Mouse (Mus musculus) neural tube, embryonic 14.5 days (tissue): ENCODE results near the gene Fkbp2. TPM values are rescaled to one million over a fixed set of nuclear protein-coding genes. Genes with fewer than 3 reads are reported as not detected.

Experiments
- ATAC-seq: fragments of 200-750 bp; cut with Nextera tagmentation; 2 replicates; pipeline ENCODE4 v1.8.0; 2017; ENCODE audit warnings: low read depth, mild to moderate bottlenecking, moderate TSS enrichment, moderate library complexity
- H3K27ac ChIP-seq: fragments of 300-500 bp; sonication (generic); 2 replicates; pipeline ENCODE4 v1.5.1; 2014; ENCODE audit warnings: low read depth, mild to moderate bottlenecking, control low read depth, low read length, moderate library complexity, mixed read lengths
- H3K27me3 ChIP-seq: fragments of 300-500 bp; sonication (generic); 2 replicates; pipeline ENCODE4 v1.6.1; 2014; ENCODE audit warnings: low read length; ENCODE audit not compliant: control insufficient read depth, insufficient read depth
- H3K36me3 ChIP-seq: fragments of 300-500 bp; sonication (generic); 2 replicates; pipeline ENCODE4 v1.6.1; 2014; ENCODE audit warnings: low read length, mixed read lengths; ENCODE audit not compliant: control insufficient read depth, insufficient read depth
- H3K4me1 ChIP-seq: fragments of 300-500 bp; sonication (generic); 2 replicates; pipeline ENCODE4 v1.6.1; 2014; ENCODE audit warnings: low read length; ENCODE audit not compliant: control insufficient read depth, insufficient read depth
- H3K4me2 ChIP-seq: fragments of 300-500 bp; sonication (generic); 2 replicates; pipeline ENCODE4 v1.6.1; 2014; ENCODE audit warnings: mild to moderate bottlenecking, low read depth, low read length, control low read depth
- H3K4me3 ChIP-seq: fragments of 300-500 bp; sonication (generic); 2 replicates; pipeline ENCODE4 v1.5.1; 2014; ENCODE audit warnings: low read depth, low read length, control low read depth, mixed read lengths
- H3K9ac ChIP-seq: fragments of 300-500 bp; sonication (generic); replicated peaks from 2 replicates; pipeline ENCODE4 v1.6.1; 2014; ENCODE audit warnings: low read depth, mild to moderate bottlenecking, control low read depth, low read length, mixed read lengths
- H3K9me3 ChIP-seq: fragments of 300-500 bp; sonication (generic); 2 replicates; pipeline ENCODE4 v1.6.1; 2016; ENCODE audit warnings: low read length; ENCODE audit not compliant: control insufficient read depth
- WGBS: fragments of 180-500 bp; shearing (Covaris S2); extraction: QIAGEN DNeasy Blood & Tissue Kit; methylation state at CpG from one replicate; pipeline ENCODE4 v1.1.7; 2014; 5-methylcytosine and 5-hydroxymethylcytosine counted together
- polyA plus RNA-seq: library from polyadenylated mRNA; unstranded; fragments of >200 nt; fragmentation: Nextera tagmentation; extraction: Ambion mirVana; gene quantifications from 2 replicates; pipeline ENCODE4 v1.2.1, GENCODE M21; 2014

Gene Fkbp2
- polyA plus RNA-seq, 1 experiment from 2014 or later: 119 TPM

DNA sequence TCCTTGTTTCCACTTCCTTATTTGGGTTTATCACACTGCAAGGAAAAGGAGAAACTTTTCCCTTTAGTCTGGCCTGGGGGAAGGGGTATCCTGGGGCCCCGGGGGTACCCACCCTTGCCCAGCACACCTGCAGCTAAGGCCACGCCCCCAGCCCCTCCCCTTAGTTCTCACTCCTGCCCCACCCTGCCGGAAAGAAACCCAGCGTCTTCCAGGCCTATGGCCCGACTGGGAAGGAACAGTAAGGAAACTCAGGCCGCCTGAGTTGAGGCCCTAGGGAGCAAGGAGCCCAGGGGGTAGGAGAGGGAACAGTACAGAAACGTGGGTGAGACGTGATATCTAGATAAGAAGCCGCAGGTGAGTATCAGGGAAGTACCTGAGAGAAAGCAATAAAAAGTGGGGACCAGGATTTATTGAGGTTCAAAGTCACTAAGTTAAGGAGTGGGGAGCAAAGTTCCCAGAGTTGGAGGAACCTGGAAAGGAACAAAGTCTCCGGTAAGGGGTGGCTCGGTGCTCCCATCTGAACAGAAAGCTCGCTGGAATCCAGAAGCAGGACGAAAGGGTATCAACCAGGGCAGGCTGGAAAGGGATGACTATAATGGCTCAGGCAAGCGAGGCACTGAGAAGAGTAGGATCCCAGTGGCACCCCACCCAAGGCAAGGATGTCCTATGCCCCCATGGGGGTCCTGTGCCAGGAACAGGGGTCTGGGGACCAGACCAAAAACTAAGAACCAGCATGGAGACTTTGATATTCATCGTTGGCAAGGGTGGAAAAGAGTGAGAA lies 11.6 kb downstream of the Fkbp2 start:
- Histone ChIP-seq H3K36me3 (no peaks in the 10 kb centered on the region), H3K4me1 (peaks cover 6% of the 10 kb centered on the region; the same call in 1 of the 2 replicates), H3K9ac (no peak overlapping the region), H3K27ac (no peak overlapping the region), H3K4me2 (peak overlapping the region; percentile 41), H3K4me3 (peak overlapping the region; percentile 25; the same call in 1 of the 2 replicates), H3K27me3 (no peaks in the 10 kb centered on the region; the same call in 1 of the 2 replicates), H3K9me3 (no peaks in the 10 kb centered on the region)
- no peak for ATAC-seq
- 15% methylated on average over 15 of the region's 15 CpGs for WGBS

DNA sequence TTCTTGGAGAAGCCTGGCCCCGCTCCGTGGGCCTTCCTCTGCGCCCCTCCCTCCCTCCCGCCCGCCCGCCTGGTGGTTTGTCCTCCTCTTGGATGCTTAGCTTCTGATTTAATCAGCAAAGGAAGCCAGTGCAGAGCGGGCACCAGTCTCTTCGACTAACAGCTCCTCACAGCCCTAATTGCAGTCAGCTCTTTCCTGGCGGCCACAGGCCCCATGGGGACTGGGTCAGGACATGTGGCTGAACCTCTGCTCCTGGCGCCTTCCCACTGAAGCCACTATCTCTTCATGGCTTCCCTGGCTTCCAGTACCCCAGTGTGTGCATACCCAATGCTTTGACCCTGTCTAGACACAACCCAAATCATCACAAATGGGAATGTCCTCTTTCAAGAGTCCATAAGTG lies 23.8 kb downstream of the Fkbp2 start:
- Histone ChIP-seq H3K9ac (no peak overlapping the region), H3K4me2 (no peak overlapping the region), H3K27me3 (no peaks in the 10 kb centered on the region), H3K27ac (no peak overlapping the region), H3K4me3 (no peak overlapping the region), H3K9me3 (no peaks in the 10 kb centered on the region), H3K36me3 (peaks cover 8% of the 10 kb centered on the region; the same call in 1 of the 2 replicates), H3K4me1 (peaks cover 3% of the 10 kb centered on the region; the same call in 1 of the 2 replicates)
- ATAC-seq: no peak
- WGBS: 79% methylated on average over 10 of the region's 10 CpGs

DNA sequence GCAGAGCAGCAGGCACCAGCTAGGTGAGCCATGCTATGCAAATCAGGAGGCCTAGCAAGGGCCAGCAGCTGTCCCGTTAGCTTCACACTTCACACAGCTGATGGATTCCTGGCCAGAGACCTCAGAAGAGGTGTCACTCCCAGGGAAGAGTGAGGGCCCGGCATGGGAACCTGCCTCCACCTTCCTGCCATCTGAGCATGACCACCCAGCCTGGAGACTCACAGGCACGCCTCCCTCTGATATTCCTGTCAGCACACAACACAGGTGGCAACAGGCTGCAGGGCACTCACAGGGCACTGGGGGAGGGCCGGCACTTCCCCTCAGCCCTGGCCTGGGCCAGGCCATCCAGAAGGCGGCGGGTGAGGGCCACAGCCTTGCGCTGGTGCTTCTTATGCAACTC lies 24.9 kb downstream of the Fkbp2 start:
- Histone ChIP-seq H3K4me2 (no peak overlapping the region), H3K9me3 (no peaks in the 10 kb centered on the region), H3K27me3 (no peaks in the 10 kb centered on the region), H3K27ac (no peak overlapping the region), H3K4me1 (peaks cover 3% of the 10 kb centered on the region; the same call in 1 of the 2 replicates), H3K9ac (no peak overlapping the region), H3K4me3 (no peak overlapping the region), H3K36me3 (peaks cover 8% of the 10 kb centered on the region; the same call in 1 of the 2 replicates)
- no peak for ATAC-seq
- WGBS: 84% methylated on average over 7 of the region's 7 CpGs

DNA sequence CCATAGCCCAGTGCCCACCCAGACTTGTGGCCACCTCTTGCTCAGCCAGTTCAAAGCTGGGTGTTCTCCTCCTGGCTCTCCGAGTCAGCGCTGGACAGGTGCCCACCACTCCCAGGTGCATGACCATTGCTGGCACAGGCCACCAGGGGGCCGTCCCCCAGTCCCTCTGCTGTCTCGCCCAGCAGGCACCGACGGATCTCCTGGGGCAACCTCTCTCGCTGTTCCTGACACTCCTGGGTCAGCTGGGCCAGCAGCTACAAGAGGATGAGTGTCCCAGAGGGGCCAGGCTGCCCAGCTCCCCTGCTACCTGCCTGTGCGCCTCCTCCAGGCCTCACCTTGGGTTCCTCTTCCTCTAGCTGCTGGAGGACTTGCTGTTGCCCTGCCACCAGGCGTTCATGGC lies 26.3 kb downstream of the Fkbp2 start:
- peaks cover 8% of the 10 kb centered on the region; the same call in 1 of the 2 replicates for H3K36me3 ChIP-seq
- no peak for ATAC-seq
- 57% methylated on average over 9 of the region's 9 CpGs for WGBS
- no peak overlapping the region for H3K4me2 ChIP-seq
- no peak overlapping the region for H3K27ac ChIP-seq
- no peaks in the 10 kb centered on the region for H3K27me3 ChIP-seq
- peaks cover 10% of the 10 kb centered on the region; the same call in 1 of the 2 replicates for H3K4me1 ChIP-seq
- no peak overlapping the region for H3K4me3 ChIP-seq
- no peak overlapping the region for H3K9ac ChIP-seq
- no peaks in the 10 kb centered on the region for H3K9me3 ChIP-seq

DNA sequence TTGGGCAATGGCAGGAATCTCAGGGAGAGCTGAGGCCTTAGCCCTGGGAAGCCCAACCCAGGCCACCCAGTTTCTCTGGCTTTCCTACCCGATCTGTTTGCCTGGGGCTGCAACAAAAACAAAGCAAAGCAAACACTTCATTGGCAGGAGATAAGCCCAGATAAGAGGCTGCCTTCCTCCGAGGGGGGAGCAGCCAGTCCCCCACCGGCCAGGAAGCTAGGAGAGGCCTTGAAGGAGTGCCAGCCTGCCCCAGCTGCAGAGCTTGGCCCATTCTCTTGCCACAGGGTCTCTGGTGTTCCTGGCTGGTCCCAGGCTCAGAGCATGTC lies 27.6 kb downstream of the Fkbp2 start:
- Histone ChIP-seq H3K4me3 (peak overlapping the region; percentile 43; the same call in 1 of the 2 replicates), H3K36me3 (peaks cover 8% of the 10 kb centered on the region; the same call in 1 of the 2 replicates), H3K4me1 (peaks cover 10% of the 10 kb centered on the region; the same call in 1 of the 2 replicates), H3K27ac (no peak overlapping the region), H3K9ac (no peak overlapping the region), H3K27me3 (no peaks in the 10 kb centered on the region), H3K9me3 (no peaks in the 10 kb centered on the region), H3K4me2 (peak overlapping the region; percentile 97; the same call in 1 of the 2 replicates)
- WGBS: 54% methylated on average over 3 of the region's 3 CpGs
- ATAC-seq: no peak

DNA sequence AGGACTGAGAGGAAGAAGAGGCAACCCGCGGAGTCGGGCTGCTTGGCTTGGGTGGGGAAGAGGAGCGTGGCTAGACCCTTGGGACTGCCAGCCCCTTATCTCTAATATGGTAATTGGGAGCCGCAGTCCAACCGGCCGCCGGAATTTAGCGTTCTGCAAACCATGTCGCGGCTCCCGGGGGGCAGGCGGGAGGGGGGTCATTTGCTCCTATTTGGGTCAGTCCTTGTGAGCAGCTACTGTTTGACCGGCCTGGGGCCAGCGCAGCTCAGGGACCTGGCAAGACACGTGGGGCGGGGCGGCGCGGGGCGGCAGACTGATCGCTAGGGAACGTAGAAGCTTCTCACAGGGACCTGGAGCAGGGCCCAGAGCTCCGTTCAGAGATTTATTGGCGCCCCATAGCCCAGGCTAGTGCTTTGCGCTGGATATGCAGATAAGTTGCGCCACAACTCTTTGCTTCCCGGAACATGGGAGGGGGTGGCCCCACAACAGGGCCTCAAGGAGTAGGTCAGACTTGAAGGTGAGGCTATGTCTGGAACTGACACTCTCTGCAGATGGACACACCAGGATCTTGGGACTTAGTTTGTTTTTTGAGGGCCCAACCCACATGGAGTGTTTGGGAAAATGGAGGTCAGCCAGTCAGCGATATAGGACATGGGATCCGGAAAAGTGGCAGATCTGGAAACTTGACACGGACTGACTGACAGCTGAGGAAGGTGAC lies 28.1 kb downstream of the Fkbp2 start:
- ATAC-seq: peak; percentile 54
- no peaks in the 10 kb centered on the region for H3K9me3 ChIP-seq
- H3K4me3 ChIP-seq: peak overlapping the region; percentile 43
- peak overlapping the region; percentile 72 for H3K9ac ChIP-seq
- peak overlapping the region; percentile 97 for H3K4me2 ChIP-seq
- 3% methylated on average over 31 of the region's 31 CpGs for WGBS
- no peaks in the 10 kb centered on the region for H3K27me3 ChIP-seq
- peaks cover 8% of the 10 kb centered on the region; the same call in 1 of the 2 replicates for H3K36me3 ChIP-seq
- peaks cover 10% of the 10 kb centered on the region; the same call in 1 of the 2 replicates for H3K4me1 ChIP-seq
- peak overlapping the region; percentile 88 for H3K27ac ChIP-seq

DNA sequence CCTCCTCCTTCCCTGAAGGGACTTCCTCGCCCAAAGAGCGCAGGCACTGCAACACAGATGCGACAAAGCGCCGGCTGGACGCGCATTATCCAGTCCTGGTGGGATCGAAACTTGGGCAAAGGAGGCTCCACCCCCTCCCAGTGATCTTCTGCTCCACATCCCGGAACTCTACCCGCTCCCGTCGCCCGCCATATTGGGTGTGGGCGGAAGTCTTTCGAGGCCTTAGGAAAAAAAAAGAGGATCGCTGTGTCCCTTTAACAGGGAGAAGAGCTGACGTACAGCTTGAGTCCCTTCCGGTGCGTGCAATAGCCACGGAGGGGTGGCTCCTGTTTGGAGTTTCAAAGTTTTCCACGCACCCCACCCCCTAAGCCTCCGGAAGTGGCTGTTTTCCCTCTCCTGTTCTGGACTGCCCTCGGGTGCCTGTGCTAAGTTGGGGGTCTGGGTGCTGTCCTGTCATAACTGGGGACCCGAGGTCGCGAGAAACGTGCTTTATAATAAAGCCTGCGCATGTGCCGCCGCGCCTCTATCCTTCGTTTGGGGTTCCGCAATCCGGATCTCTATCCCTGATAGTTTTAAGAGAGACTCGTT lies 28.8 kb downstream of the Fkbp2 start:
- no peaks in the 10 kb centered on the region for H3K9me3 ChIP-seq
- H3K27ac ChIP-seq: peak overlapping the region; percentile 88
- H3K4me2 ChIP-seq: peak overlapping the region; percentile 97
- H3K4me3 ChIP-seq: peak overlapping the region; percentile 43
- peak; percentile 85 for ATAC-seq
- peak overlapping the region; percentile 72 for H3K9ac ChIP-seq
- H3K27me3 ChIP-seq: no peaks in the 10 kb centered on the region
- peaks cover 10% of the 10 kb centered on the region; the same call in 1 of the 2 replicates for H3K4me1 ChIP-seq
- WGBS: under 1% methylated on average over 35 of the region's 35 CpGs
- peaks cover 8% of the 10 kb centered on the region; the same call in 1 of the 2 replicates for H3K36me3 ChIP-seq

DNA sequence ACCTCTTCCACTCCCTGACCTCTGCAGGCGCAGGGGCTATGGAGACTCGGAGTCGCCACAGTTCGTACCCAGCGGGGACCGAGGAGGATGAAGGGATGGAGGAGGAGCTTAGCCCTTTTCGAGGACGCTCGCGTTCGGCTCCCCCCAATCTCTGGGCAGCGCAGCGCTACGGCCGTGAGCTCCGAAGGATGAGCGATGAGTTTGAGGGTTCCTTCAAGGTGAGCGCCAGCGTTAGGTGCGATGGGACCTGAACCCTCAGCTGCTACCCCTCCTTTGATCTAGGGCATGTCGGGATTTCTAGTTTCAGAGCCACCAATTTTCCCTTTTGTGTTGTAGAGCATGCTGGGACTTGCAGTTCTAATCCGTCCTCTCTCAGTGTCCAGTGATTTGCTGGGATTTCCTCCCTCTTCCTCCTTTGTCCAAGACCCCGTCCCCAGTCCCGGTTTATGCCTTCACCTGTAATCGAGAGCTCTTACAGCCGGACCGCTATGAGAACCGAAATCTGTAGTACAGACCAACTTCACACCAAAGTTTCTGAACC lies 29.6 kb downstream of the Fkbp2 start:
- Histone ChIP-seq H3K4me2 (peak overlapping the region; percentile 97), H3K4me1 (peaks cover 10% of the 10 kb centered on the region; the same call in 1 of the 2 replicates), H3K27me3 (no peaks in the 10 kb centered on the region), H3K9ac (peak overlapping the region; percentile 72), H3K4me3 (peak overlapping the region; percentile 43), H3K27ac (peak overlapping the region; percentile 88), H3K9me3 (no peaks in the 10 kb centered on the region), H3K36me3 (peaks cover 4% of the 10 kb centered on the region; the same call in 1 of the 2 replicates)
- under 1% methylated on average over 28 of the region's 28 CpGs for WGBS
- peak; percentile 44 for ATAC-seq
